Mouse (Mus musculus) kidney, embryonic 15.5 days (tissue): ENCODE data around the gene March4. TPM values are rescaled to one million over a fixed set of nuclear protein-coding genes. Genes with fewer than 3 reads are reported as not detected.

Source experiments
- ATAC-seq: fragments of 200-750 bp; cut with Nextera tagmentation; replicated peaks from 2 replicates; pipeline ENCODE4 v1.8.0; 2017; ENCODE audit warnings: moderate TSS enrichment; ENCODE audit not compliant: low FRiP score
- H3K27ac ChIP-seq: fragments of 300-500 bp; sonication (generic); 2 replicates; pipeline ENCODE4 v1.5.1; 2015; ENCODE audit warnings: mild to moderate bottlenecking, inconsistent platforms
- H3K27me3 ChIP-seq: fragments of 300-500 bp; sonication (generic); 2 replicates; pipeline ENCODE4 v1.6.1; 2015; ENCODE audit warnings: inconsistent platforms
- H3K36me3 ChIP-seq: fragments of 300-500 bp; sonication (generic); 2 replicates; pipeline ENCODE4 v1.6.1; 2015; ENCODE audit warnings: inconsistent platforms
- H3K4me1 ChIP-seq: fragments of 300-500 bp; sonication (generic); 2 replicates; pipeline ENCODE4 v1.6.1; 2015; ENCODE audit warnings: inconsistent platforms
- H3K4me2 ChIP-seq: fragments of 300-500 bp; sonication (generic); 2 replicates; pipeline ENCODE4 v1.6.1; 2015; ENCODE audit warnings: moderate library complexity, mild to moderate bottlenecking, inconsistent platforms
- H3K4me3 ChIP-seq: fragments of 300-500 bp; sonication (generic); replicated peaks from 2 replicates; pipeline ENCODE4 v1.5.1; 2015; ENCODE audit warnings: mild to moderate bottlenecking, inconsistent platforms
- H3K9ac ChIP-seq: fragments of 300-500 bp; sonication (generic); 2 replicates; pipeline ENCODE4 v1.6.1; 2015; ENCODE audit warnings: mild to moderate bottlenecking, inconsistent platforms
- H3K9me3 ChIP-seq: fragments of 300-500 bp; sonication (generic); replicated peaks from 2 replicates; pipeline ENCODE4 v1.6.1; 2016; ENCODE audit warnings: inconsistent platforms
- WGBS: fragments of 180-500 bp; shearing (Covaris S2); methylation state at CpG from one replicate; pipeline ENCODE4 v1.1.7; 2015; ENCODE audit warnings: mixed read lengths; 5-methylcytosine and 5-hydroxymethylcytosine counted together
- polyA plus RNA-seq: library from polyadenylated mRNA; unstranded; fragments of >200 nt; fragmentation: Nextera tagmentation; extraction: Ambion mirVana; gene quantifications from 2 replicates; pipeline ENCODE4 v1.2.1, GENCODE M21; 2015

The March4 gene
- polyA plus RNA-seq: 0.05 TPM in 1 of 2 replicates, not detected in the other

DNA sequence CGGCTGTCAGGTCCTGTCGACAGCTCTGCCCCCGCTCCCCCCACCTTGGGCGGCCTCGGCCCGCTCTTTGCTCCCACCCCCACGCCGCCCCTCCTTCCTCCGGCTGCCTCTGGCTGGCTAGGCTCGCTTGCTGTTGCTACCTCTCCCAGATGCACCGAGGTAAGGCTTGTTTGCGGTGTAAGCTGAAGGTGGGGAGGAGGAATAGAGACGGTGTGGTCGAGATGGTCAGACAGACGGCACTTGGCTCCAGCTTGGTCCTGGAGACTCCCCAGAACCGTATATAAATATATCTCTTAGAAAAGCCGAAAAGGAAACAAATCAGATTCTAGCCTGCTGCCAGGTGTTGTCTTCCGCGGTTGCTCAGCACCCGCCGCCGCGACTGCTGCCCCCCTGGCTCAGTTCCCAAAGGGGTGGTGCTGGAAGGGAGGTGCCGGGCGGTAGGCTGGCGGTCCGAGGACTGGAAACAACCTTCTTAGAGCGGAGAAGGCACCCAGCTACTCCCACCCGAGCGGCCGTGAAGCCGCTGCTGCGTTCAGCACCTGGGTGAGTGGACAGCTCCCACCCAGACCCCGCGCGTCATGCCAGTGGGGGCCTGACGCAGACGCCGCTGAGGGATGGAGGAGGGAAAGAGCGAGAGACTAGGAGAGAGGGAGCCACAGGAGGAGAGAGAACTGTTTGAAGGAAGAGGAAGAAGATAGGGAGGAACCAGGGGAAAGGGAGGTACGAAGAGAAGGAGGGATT, at the start of gene March4:
March4 (minus strand) TSS at position 320 of the 741 bp plus-strand sequence.
- WGBS: under 1% methylated on average over 40 of the region's 41 CpGs
- Histone ChIP-seq H3K27me3 (peaks cover 53% of the 10 kb centered on the region), H3K9ac (no peak within 1 kb of the TSS), H3K4me1 (peaks cover 16% of the 10 kb centered on the region), H3K4me2 (peak within 1 kb of the TSS; percentile 69), H3K4me3 (peak within 1 kb of the TSS; percentile 37), H3K9me3 (no peaks in the 10 kb centered on the region), H3K36me3 (no peaks in the 10 kb centered on the region), H3K27ac (no peak within 1 kb of the TSS)
- peak; percentile 86 for ATAC-seq

GRCm38 (mm10) chr1:72585971-72586875, 49.5 kb upstream of the March4 start:
- no peak for ATAC-seq
- Histone ChIP-seq H3K9me3 (no peaks in the 10 kb centered on the region), H3K9ac (no peak overlapping the region), H3K4me3 (no peak overlapping the region), H3K4me1 (peaks cover 12% of the 10 kb centered on the region), H3K4me2 (no peak overlapping the region), H3K27me3 (no peaks in the 10 kb centered on the region), H3K36me3 (peaks cover 45% of the 10 kb centered on the region), H3K27ac (no peak overlapping the region)
- WGBS: 92% methylated on average over 17 of the region's 17 CpGs

DNA sequence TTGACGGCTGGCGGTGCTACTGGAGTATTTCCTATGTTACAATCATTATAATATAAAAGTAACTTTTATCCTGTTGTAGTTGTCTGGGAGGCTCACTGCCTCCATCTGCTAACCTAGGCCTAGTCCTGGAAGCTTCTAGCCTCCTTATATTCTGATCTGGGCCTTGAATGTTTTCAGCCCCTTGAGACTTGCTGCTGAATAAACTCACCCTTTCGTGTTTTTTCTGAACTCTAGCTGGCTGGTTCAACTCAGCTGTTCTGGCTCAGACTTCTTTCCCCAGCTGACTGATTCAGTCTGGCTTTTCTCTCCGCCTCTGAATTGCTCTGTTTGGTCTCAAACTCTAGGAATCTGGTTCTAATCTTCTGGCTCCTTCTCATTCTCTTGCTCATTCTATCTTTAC, 47.2 kb upstream of the March4 start:
- H3K4me2 ChIP-seq: peak overlapping the region; percentile 62
- H3K9ac ChIP-seq: peak overlapping the region; percentile 65; the same call in 1 of the 2 replicates
- H3K27ac ChIP-seq: no peak overlapping the region
- peaks cover 12% of the 10 kb centered on the region for H3K4me1 ChIP-seq
- no peaks in the 10 kb centered on the region for H3K9me3 ChIP-seq
- WGBS: 73% methylated on average over 4 of the region's 4 CpGs
- H3K4me3 ChIP-seq: peak overlapping the region; percentile 70
- no peak for ATAC-seq
- peaks cover 7% of the 10 kb centered on the region; the same call in 1 of the 2 replicates for H3K27me3 ChIP-seq
- peaks cover 32% of the 10 kb centered on the region for H3K36me3 ChIP-seq

- peaks cover 25% of the 10 kb centered on the region for H3K36me3 ChIP-seq
- H3K27ac ChIP-seq: peak within 1 kb of the TSS; percentile 90
- ATAC-seq: peak; percentile 99
- peak within 1 kb of the TSS; percentile 70 for H3K4me3 ChIP-seq
- peak within 1 kb of the TSS; percentile 65 for H3K9ac ChIP-seq
- no peaks in the 10 kb centered on the region for H3K9me3 ChIP-seq
- under 1% methylated on average over 25 of the region's 25 CpGs for WGBS
- peak within 1 kb of the TSS; percentile 62 for H3K4me2 ChIP-seq
- peaks cover 7% of the 10 kb centered on the region; the same call in 1 of the 2 replicates for H3K27me3 ChIP-seq
- H3K4me1 ChIP-seq: peaks cover 20% of the 10 kb centered on the region
Measured at GRCm38 (mm10) chr1:72582947-72583731, 46.4 kb upstream of the March4 start, which contains the start of gene Smarcal1. Gene Smarcal1, plus strand, starts transcription at chr1:72583251.

DNA sequence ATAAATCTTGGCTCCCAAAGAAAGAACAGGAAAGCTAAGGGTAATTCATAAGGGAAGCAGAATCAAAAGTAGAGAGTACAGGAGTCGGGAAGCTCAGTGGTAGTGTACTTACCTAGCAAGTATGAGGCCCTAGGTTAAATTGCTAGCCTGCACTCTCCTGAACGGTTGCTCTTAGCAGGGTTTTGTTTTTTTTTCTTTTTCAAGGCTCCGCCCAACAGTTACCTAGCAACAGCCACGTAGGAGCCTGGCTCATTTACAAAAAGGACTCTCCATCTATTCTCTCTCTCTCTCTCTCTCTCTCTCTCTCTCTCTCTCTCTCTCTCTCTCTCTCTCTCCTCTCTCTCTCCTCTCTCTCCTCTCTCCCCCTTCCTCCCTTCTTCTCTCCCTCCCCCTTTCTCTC, 42.1 kb upstream of the March4 start:
- Histone ChIP-seq H3K36me3 (no peaks in the 10 kb centered on the region), H3K4me3 (peak overlapping the region; percentile 8; the same call in 1 of the 2 replicates), H3K4me2 (peak overlapping the region; percentile 33), H3K27ac (no peak overlapping the region), H3K4me1 (peaks cover 30% of the 10 kb centered on the region), H3K9ac (no peak overlapping the region), H3K27me3 (peaks cover 26% of the 10 kb centered on the region), H3K9me3 (no peaks in the 10 kb centered on the region)
- ATAC-seq: no peak
- 27% methylated on average over 4 of the region's 4 CpGs for WGBS

DNA sequence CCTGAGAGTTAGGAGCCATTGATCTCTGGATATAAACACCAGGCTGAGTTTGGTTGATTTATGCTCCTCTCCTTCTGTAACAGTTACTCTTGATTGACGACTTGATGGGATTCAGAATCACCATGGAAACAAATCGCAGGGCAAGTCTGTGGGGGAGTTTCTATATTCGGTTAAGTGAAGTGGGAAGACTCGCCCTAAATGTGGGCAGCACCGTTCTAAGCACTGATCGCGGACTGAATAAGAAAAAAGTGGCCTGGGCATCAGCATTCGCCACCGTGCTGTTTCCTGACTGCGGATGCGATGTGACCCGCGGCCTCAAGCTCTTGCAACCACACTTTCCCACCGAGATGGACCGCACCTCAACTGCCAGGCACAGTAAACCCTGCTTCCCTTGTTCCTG, 41.6 kb upstream of the March4 start:
- 26% methylated on average over 15 of the region's 15 CpGs for WGBS

GRCm38 (mm10) chr1:72577481-72577922, 40.8 kb upstream of the March4 start:
- Histone ChIP-seq H3K9ac (no peak overlapping the region), H3K36me3 (no peaks in the 10 kb centered on the region), H3K4me1 (peaks cover 29% of the 10 kb centered on the region), H3K4me2 (peak overlapping the region; percentile 47), H3K27me3 (peaks cover 26% of the 10 kb centered on the region), H3K9me3 (no peaks in the 10 kb centered on the region), H3K4me3 (0 out of 2 replicates have a peak overlapping the region, but pooled peaks have one; percentile 1), H3K27ac (no peak overlapping the region)
- ATAC-seq: 0 out of 2 replicates have a peak, but pooled peaks have one; percentile 12
- 5% methylated on average over 12 of the region's 12 CpGs for WGBS

More for the DNA sequence above, 41.6 kb upstream of the March4 start:
- H3K4me3 ChIP-seq: peak overlapping the region; percentile 8; the same call in 1 of the 2 replicates
- H3K27me3 ChIP-seq: peaks cover 26% of the 10 kb centered on the region
- H3K36me3 ChIP-seq: no peaks in the 10 kb centered on the region
- 0 out of 2 replicates have a peak overlapping the region, but pooled peaks have one; percentile 13 for H3K27ac ChIP-seq
- no peak overlapping the region for H3K9ac ChIP-seq
- H3K4me2 ChIP-seq: peak overlapping the region; percentile 33
- no peak for ATAC-seq
- no peaks in the 10 kb centered on the region for H3K9me3 ChIP-seq
- H3K4me1 ChIP-seq: peaks cover 29% of the 10 kb centered on the region

GRCm38 (mm10) chr1:72575121-72575520, 38.4 kb upstream of the March4 start:
- Histone ChIP-seq H3K9ac (no peak overlapping the region), H3K4me3 (no peak overlapping the region), H3K4me1 (peaks cover 26% of the 10 kb centered on the region), H3K27me3 (peaks cover 26% of the 10 kb centered on the region), H3K4me2 (no peak overlapping the region), H3K27ac (no peak overlapping the region), H3K9me3 (no peaks in the 10 kb centered on the region), H3K36me3 (no peaks in the 10 kb centered on the region)
- 54% methylated on average over 4 of the region's 4 CpGs for WGBS
- no peak for ATAC-seq

GRCm38 (mm10) chr1:72574608-72575007, 37.9 kb upstream of the March4 start:
- H3K4me2 ChIP-seq: no peak overlapping the region
- no peak for ATAC-seq
- 53% methylated on average over 7 of the region's 7 CpGs for WGBS
- no peak overlapping the region for H3K4me3 ChIP-seq
- peaks cover 26% of the 10 kb centered on the region for H3K4me1 ChIP-seq
- peaks cover 23% of the 10 kb centered on the region for H3K27me3 ChIP-seq
- H3K27ac ChIP-seq: no peak overlapping the region
- no peaks in the 10 kb centered on the region for H3K9me3 ChIP-seq
- no peak overlapping the region for H3K9ac ChIP-seq
- H3K36me3 ChIP-seq: no peaks in the 10 kb centered on the region

GRCm38 (mm10) chr1:72574047-72574446, 37.3 kb upstream of the March4 start:
- Histone ChIP-seq H3K36me3 (no peaks in the 10 kb centered on the region), H3K9me3 (no peaks in the 10 kb centered on the region), H3K27ac (no peak overlapping the region), H3K4me3 (no peak overlapping the region), H3K27me3 (peaks cover 19% of the 10 kb centered on the region), H3K4me1 (peaks cover 26% of the 10 kb centered on the region), H3K4me2 (no peak overlapping the region), H3K9ac (no peak overlapping the region)
- no peak for ATAC-seq
- WGBS: 24% methylated on average over 7 of the region's 7 CpGs

GRCm38 (mm10) chr1:72568725-72569124, 32.0 kb upstream of the March4 start:
- 94% methylated on average over 8 of the region's 8 CpGs for WGBS
- Histone ChIP-seq H3K27me3 (no peaks in the 10 kb centered on the region), H3K4me2 (no peak overlapping the region), H3K9me3 (no peaks in the 10 kb centered on the region), H3K27ac (no peak overlapping the region), H3K36me3 (no peaks in the 10 kb centered on the region), H3K4me1 (no peaks in the 10 kb centered on the region), H3K9ac (no peak overlapping the region), H3K4me3 (no peak overlapping the region)
- ATAC-seq: no peak
